Mouse (Mus musculus) monocyte, adult 2 months (primary cell): Measurements from ENCODE around the gene Olfr1369-ps1.

ENCODE experiments used
- DNase-seq, 2 experiments: peaks; one replicate each; pipeline ENCODE4 v3.0.0; 2022; ENCODE audit warnings: low spot score in 2 of 2, low read depth in 1 of 2

Olfr1369-ps1 gene

DNA sequence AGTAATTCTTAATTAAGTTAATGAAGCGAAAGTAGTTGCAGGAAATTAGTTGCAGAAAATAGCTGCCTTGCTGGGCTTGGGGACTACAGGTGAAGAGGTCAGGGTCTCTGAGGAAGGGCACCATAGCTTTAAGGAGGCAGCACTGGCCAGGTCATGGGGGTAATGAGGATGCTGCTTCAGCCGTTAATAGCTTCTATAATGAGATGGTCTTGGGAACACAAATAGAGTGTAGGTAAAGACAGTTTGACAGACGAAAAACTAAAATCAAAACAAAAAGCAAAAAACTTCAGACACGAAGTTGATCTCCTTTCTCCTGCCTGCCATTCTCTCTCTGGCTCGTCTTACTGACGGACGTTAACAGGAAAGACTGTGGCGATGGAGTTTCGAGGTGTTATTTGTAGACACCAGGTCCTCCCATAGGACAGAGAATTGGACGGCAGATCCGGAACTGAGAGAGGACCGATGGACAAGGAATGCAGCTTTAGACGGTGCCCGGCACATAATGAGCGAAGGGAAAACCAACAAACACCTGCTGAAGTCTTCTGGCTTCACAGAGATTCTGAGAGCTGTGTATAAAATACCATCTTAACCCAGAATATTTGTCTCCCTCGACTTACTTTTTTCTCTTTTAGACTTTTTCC is 57.2 kb downstream of the Olfr1369-ps1 start:
- no peak for DNase-seq
